Mouse (Mus musculus): ENCODE measurements around the gene Htra3.

Htra3 gene

GRCm38 (mm10) chr5:35652319-35652718 is 27.3 kb downstream of the Htra3 start:
- no peak for DNase-seq

GRCm38 (mm10) chr5:35648230-35648629 is 31.4 kb downstream of the Htra3 start:
- DNase-seq: no peak

DNA sequence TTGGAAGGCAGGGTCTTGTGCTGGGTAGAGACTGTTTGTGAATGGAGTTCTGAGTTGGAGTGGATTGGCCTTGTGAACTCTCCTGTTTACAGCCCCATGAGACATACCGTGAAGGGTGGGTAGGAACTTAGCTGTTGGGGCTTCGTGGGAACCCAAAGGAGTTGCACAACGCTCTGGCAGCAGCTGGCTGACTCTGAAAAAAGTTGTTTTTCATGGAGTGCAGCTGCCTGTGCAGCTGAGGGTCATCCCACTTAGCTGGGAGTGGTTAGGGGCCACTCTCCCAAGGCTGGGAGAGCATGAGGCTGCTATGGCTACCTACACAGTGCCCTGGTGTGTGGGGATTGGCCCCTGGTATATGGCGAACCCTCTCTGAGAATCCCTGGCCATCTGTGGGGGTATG is 32.0 kb downstream of the Htra3 start:
- DNase-seq: peak; percentile 41 to 56

DNA sequence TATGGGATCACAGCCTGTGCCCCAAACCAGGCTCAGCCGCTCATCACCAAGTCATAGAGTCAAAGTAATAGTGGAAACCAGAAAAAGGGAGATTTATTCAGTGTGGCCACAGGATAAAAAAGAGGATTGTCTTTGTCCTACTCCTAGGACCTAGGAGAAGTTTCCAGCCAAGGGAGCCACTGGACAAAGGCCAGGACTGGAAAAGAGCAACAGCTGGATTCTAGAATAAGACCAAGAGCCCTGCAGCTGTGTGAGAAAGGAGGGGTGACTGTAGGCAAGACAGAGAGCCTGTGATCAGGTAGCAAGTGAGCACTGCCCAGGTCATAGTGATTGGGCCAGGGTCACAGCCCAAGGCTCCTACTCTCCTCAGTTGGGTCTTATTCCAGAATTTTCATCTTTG is 32.7 kb downstream of the Htra3 start:
- DNase-seq: peak; percentile 66 to 72

DNA sequence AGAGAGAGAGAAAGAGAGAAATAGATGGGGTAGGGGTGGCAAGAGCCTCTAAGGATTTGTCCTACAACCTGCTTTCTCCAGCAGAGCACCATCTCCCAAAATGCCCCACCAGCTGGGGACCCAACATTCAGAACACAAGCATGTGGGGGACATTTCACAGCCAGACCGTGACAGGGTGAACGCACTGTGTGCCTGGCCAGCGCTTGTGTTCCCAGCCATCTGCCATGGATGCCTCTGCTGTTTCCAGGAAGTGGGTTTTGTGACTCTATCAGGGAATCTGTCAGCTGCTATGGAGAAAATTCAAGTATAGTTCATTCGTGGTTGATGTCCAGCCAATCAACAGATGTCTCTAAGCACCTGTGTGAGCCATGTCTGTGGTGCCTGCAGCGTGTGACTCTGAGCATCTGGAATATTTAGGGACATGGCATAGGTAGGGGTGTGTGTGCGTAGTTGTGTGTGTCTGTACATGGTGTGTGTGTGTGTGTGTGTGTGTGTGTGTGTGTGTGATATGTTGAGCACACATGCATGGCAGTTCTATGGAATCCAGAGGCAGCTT is 33.6 kb downstream of the Htra3 start:
- DNase-seq: no peak

DNA sequence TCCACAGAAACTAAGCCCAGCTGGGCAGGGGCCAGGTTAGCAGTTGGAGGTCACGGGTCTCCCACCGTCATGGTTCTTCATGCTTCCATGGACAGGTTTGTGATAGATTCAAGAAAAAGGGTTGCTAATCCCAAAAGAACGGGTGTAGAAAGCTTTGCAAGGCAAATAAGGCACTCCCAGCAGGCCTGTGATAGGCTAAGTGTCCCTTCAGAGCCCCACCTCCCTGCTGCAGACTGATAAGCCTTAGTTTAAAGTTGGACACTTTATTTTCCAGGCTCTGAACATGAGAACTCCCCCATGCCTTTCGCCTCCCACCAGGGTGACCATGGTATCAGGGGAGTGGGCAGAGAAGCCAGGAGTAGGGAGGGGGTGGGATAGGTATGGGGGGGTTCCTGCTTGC is 35.5 kb downstream of the Htra3 start:
- DNase-seq: peak in 1 of 2 experiments; percentile 51

DNA sequence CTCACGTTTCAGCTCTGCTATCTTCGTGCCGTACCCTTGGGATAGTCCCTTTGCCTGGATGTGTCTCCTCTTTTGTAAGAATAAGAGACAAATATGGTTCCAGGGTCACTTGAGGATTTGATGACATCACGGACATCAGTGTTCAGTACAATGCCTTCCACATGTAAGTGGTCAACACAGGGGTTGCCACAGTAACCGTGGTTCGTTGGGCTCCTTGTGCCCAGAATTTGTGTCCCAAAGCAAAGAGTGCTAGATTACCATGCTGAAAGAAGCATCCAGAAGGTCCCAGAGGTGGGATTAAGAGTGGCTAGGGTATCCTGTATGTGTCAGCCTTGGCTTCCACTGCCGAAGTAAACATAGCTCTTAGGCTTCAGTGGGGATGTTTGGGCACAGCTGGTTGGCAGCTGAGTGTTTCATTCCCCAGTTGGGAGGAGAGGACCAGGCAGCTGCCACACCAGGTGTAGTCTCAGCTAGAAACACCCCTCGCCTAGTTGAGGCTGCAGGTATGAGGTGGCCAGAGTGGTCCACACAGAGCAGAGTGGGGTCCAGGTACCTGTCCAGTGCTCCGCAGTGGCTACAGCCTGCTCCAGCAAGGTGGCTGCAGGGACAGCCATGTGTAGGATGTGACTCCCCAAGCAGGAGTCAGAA is 36.1 kb downstream of the Htra3 start:
- DNase-seq: no peak

- peak; percentile 85 to 87 for DNase-seq
Observed at GRCm38 (mm10) chr5:35641961-35642584, 37.5 kb downstream of the Htra3 start.

DNA sequence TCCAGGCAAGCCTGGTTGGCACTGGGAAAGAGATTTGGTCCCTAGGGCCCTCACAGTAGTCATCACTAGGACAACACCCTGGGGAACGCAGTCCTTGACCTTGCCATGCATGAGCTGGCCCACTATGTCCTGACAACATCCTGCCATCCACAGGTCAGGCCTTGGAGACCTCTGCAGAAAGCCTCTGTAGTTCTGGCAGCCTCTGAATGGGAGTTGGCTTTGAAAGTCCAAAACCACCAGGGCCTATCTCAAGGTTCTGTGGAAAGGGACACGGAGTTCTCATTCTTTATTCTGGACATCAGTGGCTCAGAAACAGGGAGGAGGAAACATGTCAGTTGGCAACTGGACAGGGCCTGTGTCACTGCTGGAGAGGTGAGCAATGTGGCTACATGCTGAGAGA is 43.6 kb downstream of the Htra3 start:
- DNase-seq: no peak

GRCm38 (mm10) chr5:35632841-35633240 is 46.7 kb downstream of the Htra3 start:
- DNase-seq: no peak

DNA sequence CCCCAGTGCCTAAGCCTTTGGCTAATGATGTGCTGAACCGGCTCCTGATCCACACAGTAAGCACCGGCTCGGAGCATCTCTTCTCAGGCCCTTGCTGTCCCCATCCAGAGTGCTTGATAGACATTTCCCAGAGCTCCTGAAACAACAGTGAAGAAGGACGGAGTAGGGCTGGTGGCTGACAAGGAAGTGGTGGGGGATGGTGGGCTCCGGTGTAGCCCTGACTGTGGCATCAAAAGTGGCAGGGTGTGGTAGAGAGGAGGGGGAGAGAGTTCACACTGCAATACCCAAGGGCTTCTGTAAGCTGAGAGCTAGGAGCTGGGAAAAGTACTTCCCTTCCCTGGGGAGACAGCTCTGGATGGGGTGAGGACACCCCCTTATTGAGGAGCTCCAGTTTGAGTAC is 47.8 kb downstream of the Htra3 start:
- no peak for DNase-seq

DNA sequence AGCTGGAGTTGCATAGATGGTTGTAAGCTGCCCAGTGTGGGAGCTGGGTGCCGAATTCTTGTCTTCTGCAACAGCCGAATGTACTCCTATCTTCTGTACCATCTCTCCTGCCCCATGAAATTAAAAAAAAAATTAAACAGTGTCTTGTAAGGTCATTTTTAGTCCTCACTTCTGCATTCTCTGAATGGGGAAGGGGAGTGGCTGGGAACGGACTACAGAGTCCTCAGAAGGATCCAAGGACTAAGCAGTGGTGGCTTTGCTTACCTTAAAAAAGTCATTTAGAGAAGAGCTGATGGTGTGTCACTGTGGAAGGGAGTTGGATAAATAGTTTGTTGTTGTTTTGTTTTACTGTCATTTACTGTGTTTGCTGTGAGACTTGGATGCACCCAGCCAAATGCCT is 48.4 kb downstream of the Htra3 start:
- DNase-seq: no peak

- DNase-seq: no peak
Observed at GRCm38 (mm10) chr5:35630706-35631105, 48.9 kb downstream of the Htra3 start.

- DNase-seq: no peak
Observed at GRCm38 (mm10) chr5:35629333-35629732, 50.2 kb downstream of the Htra3 start.

DNA sequence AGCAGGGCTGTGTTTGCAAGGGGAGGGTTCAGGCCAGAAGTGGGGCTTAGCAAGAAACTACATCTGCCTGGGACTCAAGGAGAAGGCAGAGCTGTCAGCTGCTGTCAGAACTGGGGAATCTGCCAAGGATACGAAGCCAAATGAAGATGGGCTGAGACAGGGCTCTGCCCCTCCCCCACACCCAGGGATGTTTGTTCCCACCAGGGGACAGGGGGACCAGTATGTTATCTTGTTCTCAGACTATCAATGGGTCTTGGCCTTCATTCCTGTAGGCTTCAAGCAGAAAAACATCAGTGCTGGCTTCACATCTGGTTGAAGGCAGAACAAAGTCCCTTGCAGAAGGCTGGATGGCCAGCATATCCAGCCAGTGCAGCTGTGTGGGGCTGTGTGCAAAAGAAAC is 50.9 kb downstream of the Htra3 start:
- DNase-seq: peak; percentile 64 to 70

DNA sequence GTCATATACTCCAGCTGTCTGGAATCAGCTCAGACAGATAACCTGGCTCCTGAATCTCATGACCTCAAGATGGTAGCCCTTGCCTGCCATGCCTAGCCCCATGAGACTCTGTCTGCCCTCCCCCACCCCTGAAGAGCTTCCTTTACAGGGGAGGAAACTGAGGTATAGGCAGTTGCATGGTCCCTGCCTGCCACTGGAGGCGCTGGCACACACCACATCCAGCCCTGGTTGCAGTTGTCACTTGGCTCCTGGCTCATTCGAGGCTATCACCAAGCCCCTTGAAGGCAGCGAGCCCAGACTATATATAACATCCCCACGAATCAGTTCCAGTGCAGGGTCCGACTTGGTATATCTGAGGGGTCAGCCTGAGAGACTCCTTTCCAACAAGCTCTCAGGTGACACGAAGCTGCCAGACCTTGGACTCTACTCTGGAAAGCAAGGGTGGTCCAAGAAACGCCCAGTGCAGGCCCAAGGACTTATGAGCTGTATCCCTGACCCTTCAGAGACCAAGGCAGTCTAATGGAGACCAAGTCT is 52.2 kb downstream of the Htra3 start:
- no peak for DNase-seq

DNA sequence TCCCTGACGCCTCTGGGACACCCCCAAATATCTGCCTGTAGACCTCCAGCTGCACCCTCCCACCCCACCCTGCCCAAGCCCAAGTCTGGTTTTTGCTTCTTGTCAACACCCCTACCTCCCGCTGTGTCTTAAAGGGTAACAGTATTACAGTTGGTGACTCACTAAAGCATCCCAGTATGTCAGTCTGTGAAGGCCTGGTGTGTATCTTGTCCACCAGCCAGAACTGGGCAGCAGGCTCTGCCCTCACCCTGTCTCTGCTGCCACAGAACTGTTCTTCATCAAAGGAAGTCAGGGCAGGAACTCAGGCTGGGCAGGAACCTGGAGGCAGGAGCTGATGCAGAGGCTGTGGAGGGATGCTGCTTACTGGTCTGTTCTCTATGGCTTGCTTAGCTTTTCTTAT is 53.2 kb downstream of the Htra3 start:
- DNase-seq: no peak

- peak; percentile 54 to 72 for DNase-seq
Observed at GRCm38 (mm10) chr5:35624751-35625239, 54.8 kb downstream of the Htra3 start.

DNA sequence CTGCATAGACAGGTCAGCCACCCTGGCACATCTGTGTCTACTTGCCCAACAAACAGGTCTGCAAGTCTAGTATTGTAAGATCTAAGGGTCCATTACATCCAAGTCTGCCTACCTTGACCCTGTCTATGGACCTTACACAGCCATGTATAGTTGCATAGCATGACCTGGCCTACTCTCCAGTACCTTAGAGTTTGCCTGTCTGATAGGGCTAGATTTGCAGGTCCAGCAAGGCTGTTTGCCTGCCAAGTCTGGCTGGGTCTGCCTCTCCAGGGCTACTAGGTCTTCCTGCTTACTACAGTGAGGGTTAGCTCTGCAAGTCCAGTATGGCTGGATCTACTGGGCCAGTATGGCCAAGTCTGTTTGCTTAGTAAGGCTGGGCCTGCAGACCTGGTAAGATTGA is 55.8 kb downstream of the Htra3 start:
- no peak for DNase-seq

DNA sequence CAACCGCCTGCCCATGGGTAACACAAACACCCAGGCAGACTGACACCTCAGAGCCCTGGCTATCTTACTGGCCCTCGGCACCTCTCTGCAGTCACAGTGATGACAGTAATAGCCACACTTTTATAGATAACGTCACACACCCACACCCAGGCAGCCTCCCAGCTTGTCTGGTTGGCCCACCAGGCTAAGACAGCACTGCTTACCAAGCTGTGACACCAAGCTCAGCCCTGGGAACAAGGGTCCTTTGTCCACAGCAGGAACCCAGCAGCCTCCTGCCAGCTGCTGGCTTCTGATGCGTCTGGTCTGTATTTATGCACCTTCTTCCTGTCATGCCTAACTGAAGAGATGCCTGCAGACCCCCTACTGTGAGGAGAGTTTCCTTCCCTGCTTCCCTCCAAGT is 58.5 kb downstream of the Htra3 start:
- DNase-seq: no peak

- peak; percentile 57 to 72 for DNase-seq
Observed at GRCm38 (mm10) chr5:35616943-35617342, 62.6 kb downstream of the Htra3 start.

GRCm38 (mm10) chr5:35612722-35613121 is 66.9 kb downstream of the Htra3 start:
- DNase-seq: no peak

- peak; percentile 51 to 60 for DNase-seq
Observed at GRCm38 (mm10) chr5:35611900-35612299, 67.7 kb downstream of the Htra3 start.

GRCm38 (mm10) chr5:35611170-35611569 is 68.4 kb downstream of the Htra3 start:
- DNase-seq: peak; percentile 61 to 72
